ENCODE assay signal across 1 mouse cellular context in genomic region chr16:32795177-32795576, GRCm38 (mm10).
A peak's percentile ranks its signal among the peaks of the same experiment; 100 is the strongest.
TF ChIP-seq lines count a peak whose summit lies in the region.

No protein-coding gene starts in this region.

TF ChIP-seq in CH12.LX, 34 proteins besides CTCF, POLR2A, EP300 and RAD21 (continued from another document):
- TF ChIP-seq JUND (conservative IDR thresholded peaks at IDR 0.05; ENCODE audit: low read depth, low read length): no peak
- no peak for TF ChIP-seq NELFE (IDR thresholded peaks at IDR 0.05; ENCODE audit: low read depth, low read length)
- 0 out of 2 replicates have a peak, but pooled peaks have one; percentile 26 for TF ChIP-seq CHD2 (IDR thresholded peaks at IDR 0.05; ENCODE audit: low read length)
